Mouse (Mus musculus) heart, postnatal 14 days (tissue): Measurements from ENCODE around the gene Gtf2ird1. TPM values are rescaled to one million over a fixed set of nuclear protein-coding genes. Genes with fewer than 3 reads are reported as not detected.
A peak's percentile ranks its signal among the peaks of the same experiment; 100 is the strongest.

Experiments used
- DNase-seq, 2 experiments: peaks; one replicate each; pipeline ENCODE4 v3.0.0; 2021 to 2022
- intact Hi-C: fragments of 180-260 bp; cut with DNase I; formaldehyde crosslinking; loops from one replicate; pipeline ENCODE4 v1.15.1; 2025
- long read RNA-seq, 2 experiments: library from polyadenylated mRNA; stranded (forward); transcript quantifications; one replicate each; pipeline ENCODE4 v2.0.0; 2021
- total RNA-seq, 2 experiments: library from RNA; stranded (reverse); gene quantifications; 2 replicates each; pipeline ENCODE4 v1.2.3; 2021

Gtf2ird1 gene
- 10 to 100 TPM; 28.6 to 30.9 TPM for total RNA-seq
- long read RNA-seq, experiment 1, partial matches to known transcripts: 11 of 24 reads
- long read RNA-seq, experiment 1, other reads (novel, unspliced or antisense): 6 of 24 reads
- long read RNA-seq, experiment 2, partial matches to known transcripts: 13 of 25 reads
- long read RNA-seq, experiment 2, other reads (novel, unspliced or antisense): 7 of 25 reads

GRCm38 (mm10) chr5:134456503-134456962, at the start of gene Gtf2ird1:
Gtf2ird1 (minus strand) TSS chr5:134456716.
- DNase-seq: peak; percentile 73 to 78
- intact Hi-C loops: no loop called here

GRCm38 (mm10) chr5:134505810-134506292, 49.3 kb upstream of the Gtf2ird1 start:
- intact Hi-C loops: loop anchor here (2.0 to 5.0 kb wide), 3 partner anchors 41 to 196 kb away; partner anchors contain the start of gene Rfc2
- no peak for DNase-seq

DNA sequence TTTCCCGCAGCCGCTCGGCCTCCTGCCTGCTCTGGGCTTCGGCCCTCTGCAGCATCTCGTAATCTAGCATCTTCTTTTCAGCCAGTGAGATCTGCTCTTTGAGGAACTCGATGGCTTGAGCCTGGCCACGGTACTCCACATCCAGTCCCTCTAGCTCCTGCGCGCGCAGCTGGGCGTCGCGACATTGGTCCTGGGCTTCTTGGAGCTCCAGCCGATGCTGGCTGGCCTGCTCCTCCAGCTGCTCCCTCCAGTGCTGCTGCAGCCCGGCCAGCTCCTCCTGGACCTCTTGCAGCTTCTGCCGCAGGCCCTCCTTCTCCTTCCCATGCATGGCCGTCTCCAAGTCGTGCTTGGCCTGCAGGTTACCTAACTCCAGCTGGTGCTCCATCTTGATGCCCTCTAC, 46.1 kb upstream of the Gtf2ird1 start:
- no peak for DNase-seq
- intact Hi-C loops: no loop called here

GRCm38 (mm10) chr5:134501453-134501852, 44.9 kb upstream of the Gtf2ird1 start:
- DNase-seq: no peak
- intact Hi-C loops: loop anchor here (2.0 kb wide), 1 partner anchor 399 kb away; no protein-coding TSS in a partner anchor

- no peak for DNase-seq
- intact Hi-C loops: loop anchor here (2.0 kb wide), 1 partner anchor 400 kb away; no protein-coding TSS in a partner anchor
Observed at GRCm38 (mm10) chr5:134500681-134501080, 44.2 kb upstream of the Gtf2ird1 start.

- intact Hi-C loops: loop anchor here (2.0 kb wide), 1 partner anchor 401 kb away; no protein-coding TSS in a partner anchor
Observed at GRCm38 (mm10) chr5:134500062-134500461, 43.5 kb upstream of the Gtf2ird1 start.

DNA sequence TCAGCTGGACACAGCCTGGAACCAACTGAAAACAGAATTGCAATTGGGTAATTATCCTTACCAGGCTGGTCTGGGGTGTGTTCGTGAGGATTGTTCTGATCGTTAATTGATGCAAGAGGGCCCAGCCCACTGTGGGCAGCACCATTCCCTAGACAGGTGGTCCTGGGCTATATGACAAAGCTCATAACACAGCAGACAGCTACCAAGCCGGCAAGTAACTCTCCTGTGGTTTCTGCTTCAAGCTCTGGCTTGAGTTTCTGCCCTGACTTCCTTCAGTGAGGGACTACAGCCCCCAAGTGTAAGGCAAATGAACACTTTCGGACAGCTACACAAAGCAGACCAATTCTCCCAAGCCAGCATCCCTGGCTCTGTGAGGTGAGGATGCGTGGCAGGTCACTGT, 40.5 kb upstream of the Gtf2ird1 start:
- no peak for DNase-seq
- intact Hi-C loops: no loop called here

More at GRCm38 (mm10) chr5:134500062-134500461, 43.5 kb upstream of the Gtf2ird1 start:
- peak; percentile 56 to 68 for DNase-seq

- DNase-seq: no peak
- intact Hi-C loops: loop anchor here (2.0 kb wide), 2 partner anchors 121 to 209 kb away; no protein-coding TSS in a partner anchor
Observed at GRCm38 (mm10) chr5:134495796-134496195, 39.3 kb upstream of the Gtf2ird1 start.

GRCm38 (mm10) chr5:134494142-134494541, 37.6 kb upstream of the Gtf2ird1 start:
- intact Hi-C loops: loop anchor here (2.0 kb wide), 2 partner anchors 123 to 211 kb away; no protein-coding TSS in a partner anchor
- peak; percentile 90 to 95 for DNase-seq

GRCm38 (mm10) chr5:134492956-134493355, 36.4 kb upstream of the Gtf2ird1 start:
- intact Hi-C loops: no loop called here
- no peak for DNase-seq

- peak; percentile 82 to 91 for DNase-seq
- intact Hi-C loops: no loop called here
Observed at GRCm38 (mm10) chr5:134491712-134492417, 35.3 kb upstream of the Gtf2ird1 start.

GRCm38 (mm10) chr5:134491206-134491605, 34.7 kb upstream of the Gtf2ird1 start:
- intact Hi-C loops: no loop called here
- no peak for DNase-seq

- peak in 1 of 2 experiments; percentile 56 for DNase-seq
- intact Hi-C loops: no loop called here
Observed at GRCm38 (mm10) chr5:134490465-134490864, 33.9 kb upstream of the Gtf2ird1 start.

- DNase-seq: peak; percentile 36 to 62
- intact Hi-C loops: loop anchor here (5.0 kb wide), 1 partner anchor 312 kb away; the partner anchor contains the start of gene Rcc1l
Observed at GRCm38 (mm10) chr5:134489583-134489982, 33.1 kb upstream of the Gtf2ird1 start.

DNA sequence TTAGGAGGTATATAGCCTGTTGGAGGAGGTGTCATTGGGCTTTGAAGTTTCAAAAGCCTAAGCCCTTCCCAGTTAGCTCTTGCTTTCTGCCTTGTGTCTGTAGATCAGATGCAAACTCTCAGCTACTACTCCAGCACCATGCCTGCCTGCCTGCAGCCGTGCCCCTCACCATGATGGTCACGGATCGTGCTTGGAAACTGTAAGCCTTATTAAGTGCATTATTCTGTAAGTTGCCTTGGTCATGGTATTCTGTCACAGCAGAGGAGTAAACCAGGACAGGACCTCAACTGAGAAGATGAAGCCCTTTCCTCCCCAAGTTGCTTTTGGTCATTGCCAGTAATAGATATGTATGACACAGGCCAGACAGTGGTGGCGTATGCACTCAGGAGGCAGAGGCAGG, 32.1 kb upstream of the Gtf2ird1 start:
- intact Hi-C loops: loop anchor here (5.0 kb wide), 1 partner anchor 311 kb away; the partner anchor contains the start of gene Rcc1l
- DNase-seq: no peak

- DNase-seq: no peak
- intact Hi-C loops: loop anchor here (5.0 kb wide), 1 partner anchor 311 kb away; the partner anchor contains the start of gene Rcc1l
Observed at GRCm38 (mm10) chr5:134488042-134488441, 31.5 kb upstream of the Gtf2ird1 start.

DNA sequence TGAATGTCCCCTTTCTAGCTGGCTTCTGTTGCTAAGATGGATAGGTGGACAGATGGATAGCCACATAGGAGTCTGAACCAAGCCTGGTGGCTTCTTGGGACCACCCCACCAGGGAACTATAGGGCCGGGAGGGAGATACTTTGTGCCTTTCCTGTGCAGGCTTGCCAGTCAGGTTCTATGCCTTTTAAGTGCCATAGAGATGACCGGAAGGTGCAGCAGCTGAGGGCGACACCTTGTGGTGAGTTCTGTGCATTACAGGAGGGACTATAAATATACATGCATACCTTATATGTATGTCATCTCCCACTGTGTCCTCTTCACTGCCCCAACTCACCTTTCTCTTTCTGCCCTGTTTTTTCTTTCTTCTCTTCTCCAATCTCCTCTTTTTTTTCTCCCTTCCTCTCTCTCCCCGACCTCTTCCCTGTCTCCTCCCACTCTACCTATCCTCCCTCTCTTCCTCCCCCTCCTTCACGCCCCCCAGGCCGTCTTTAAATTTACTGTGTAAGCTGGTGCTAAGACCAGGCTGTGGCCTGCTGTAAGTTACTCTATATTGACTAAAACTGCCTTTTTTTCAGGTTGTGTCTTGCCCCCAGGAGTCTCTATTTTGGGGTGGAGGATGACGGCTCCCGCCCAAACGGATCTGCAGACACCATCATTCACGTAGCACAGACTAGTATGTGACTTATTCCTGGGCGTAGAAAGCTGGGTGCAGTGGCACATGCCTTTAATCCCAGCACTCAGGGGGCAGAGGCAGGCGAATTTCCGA, 29.6 kb upstream of the Gtf2ird1 start:
- DNase-seq: peak; percentile 68 to 79

DNA sequence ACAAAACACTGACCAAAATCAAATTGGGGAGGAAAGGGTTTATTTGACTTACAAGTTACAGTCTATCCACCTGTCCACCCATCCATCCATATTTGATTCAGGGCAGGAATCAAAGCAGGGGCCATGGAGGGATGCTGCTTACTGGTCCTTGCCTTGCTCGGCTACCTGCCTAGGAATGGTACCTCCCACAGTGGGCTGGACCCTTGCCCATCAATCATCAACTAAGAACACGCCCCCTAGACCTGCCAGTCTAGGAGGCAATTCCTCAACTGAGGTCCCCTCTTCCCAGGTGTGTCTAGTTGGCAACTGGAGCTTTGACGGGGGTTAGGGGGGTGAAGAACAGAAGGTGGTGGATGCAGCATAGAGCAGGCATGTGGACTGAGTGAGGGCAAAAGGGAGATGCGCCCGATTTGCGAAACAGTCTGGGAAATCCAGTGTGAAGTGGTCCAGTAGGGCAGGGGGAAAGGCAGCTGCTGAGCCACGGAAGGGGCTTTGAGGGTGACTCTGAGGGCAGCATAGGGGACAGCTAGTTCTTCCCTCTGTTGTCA, 28.7 kb upstream of the Gtf2ird1 start:
- no peak for DNase-seq
- intact Hi-C loops: loop anchor here (5.0 kb wide), 1 partner anchor 308 kb away; the partner anchor contains the start of gene Rcc1l

More for the DNA sequence above, 29.6 kb upstream of the Gtf2ird1 start:
- intact Hi-C loops: loop anchor here (1.0 to 5.0 kb wide), 2 partner anchors 101 to 309 kb away; partner anchors contain the start of gene Rcc1l

DNA sequence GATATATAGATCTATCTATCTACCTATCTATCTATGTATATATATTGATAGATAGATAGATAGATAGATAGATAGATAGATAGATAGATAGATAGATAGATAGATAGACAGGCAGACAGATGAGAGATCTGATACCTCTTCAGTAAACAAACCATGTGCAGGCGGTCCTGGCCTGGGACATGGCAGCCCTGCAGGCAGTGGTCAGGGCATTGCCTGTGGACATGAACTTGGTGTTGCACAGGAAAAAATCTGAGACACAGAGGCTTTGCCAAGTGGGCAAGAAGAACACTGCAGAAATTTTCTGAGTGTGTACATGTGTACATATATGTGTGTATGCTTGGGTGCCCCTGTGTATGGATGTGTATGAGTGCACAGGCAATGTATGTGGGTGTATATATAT, 26.8 kb upstream of the Gtf2ird1 start:
- DNase-seq: no peak
- intact Hi-C loops: no loop called here

DNA sequence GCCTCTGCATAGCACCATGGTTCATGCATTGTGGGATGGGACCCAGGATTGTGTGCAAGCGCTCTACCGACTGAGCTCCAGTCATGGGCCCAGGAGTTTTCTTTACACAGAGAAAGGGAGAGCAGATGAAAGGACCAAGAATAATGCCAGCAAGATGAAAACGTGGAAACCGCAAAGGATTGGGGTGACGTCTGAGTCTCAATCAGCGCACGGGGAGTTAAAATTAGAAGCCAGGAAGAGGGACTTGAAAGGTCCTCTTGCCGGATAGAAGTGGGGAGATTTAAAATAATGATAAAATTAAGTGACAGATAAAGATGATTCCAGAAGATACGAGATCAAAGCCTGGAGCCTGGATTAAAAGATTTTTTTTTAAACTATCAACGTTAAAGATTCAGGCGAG, 25.8 kb upstream of the Gtf2ird1 start:
- intact Hi-C loops: no loop called here

More for the DNA sequence above, 25.8 kb upstream of the Gtf2ird1 start:
- no peak for DNase-seq
